Mouse (Mus musculus) E14TG2a.4 (cell line): ENCODE measurements around the gene Cast.

ENCODE experiments used
- H3K27me3 ChIP-seq: 2 replicates; pipeline ENCODE4 v1.6.1; 2014; ENCODE audit warnings: low read length, control low read depth; ENCODE audit not compliant: insufficient read depth
- H3K36me3 ChIP-seq: 2 replicates; pipeline ENCODE4 v1.6.1; 2014; ENCODE audit warnings: low read length, control low read depth; ENCODE audit not compliant: insufficient read depth
- H3K4me1 ChIP-seq: replicated peaks from 2 replicates; pipeline ENCODE4 v1.6.1; 2014; ENCODE audit warnings: low read depth, low read length, control low read depth
- H3K4me3 ChIP-seq: replicated peaks from 2 replicates; pipeline ENCODE4 v1.5.1; 2014; ENCODE audit warnings: mild to moderate bottlenecking, low read length
- H3K9me3 ChIP-seq: 2 replicates; pipeline ENCODE4 v1.6.1; 2014; ENCODE audit warnings: low read length, control low read depth
- CTCF ChIP-seq: conservative IDR thresholded peaks from 2 replicates; pipeline ENCODE4 v1.5.1; 2014; ENCODE audit warnings: low read length
- NANOG ChIP-seq: IDR thresholded peaks from 2 replicates; pipeline ENCODE4 v1.6.1; 2014; ENCODE audit warnings: borderline replicate concordance, low read length, mixed read lengths
- POU5F1 ChIP-seq: IDR thresholded peaks from 2 replicates; pipeline ENCODE4 v1.6.1; 2014; ENCODE audit warnings: low read length, borderline replicate concordance

Gene Cast

GRCm38 (mm10) chr13:74743219-74743618 lies 65.4 kb downstream of the Cast start:
- Histone ChIP-seq H3K4me1 (no peaks in the 10 kb centered on the region), H3K27me3 (no peaks in the 10 kb centered on the region), H3K4me3 (no peak overlapping the region), H3K36me3 (peaks cover 6% of the 10 kb centered on the region), H3K9me3 (no peaks in the 10 kb centered on the region)
- TF ChIP-seq NANOG (no peak), CTCF (no peak), POU5F1 (no peak)

- Histone ChIP-seq H3K4me1 (no peaks in the 10 kb centered on the region), H3K36me3 (peaks cover 30% of the 10 kb centered on the region), H3K4me3 (no peak overlapping the region), H3K27me3 (no peaks in the 10 kb centered on the region), H3K9me3 (no peaks in the 10 kb centered on the region)
- TF ChIP-seq CTCF (no peak), POU5F1 (no peak), NANOG (no peak)
Measured at GRCm38 (mm10) chr13:74736396-74736795, 72.2 kb downstream of the Cast start.

GRCm38 (mm10) chr13:74735834-74736233 lies 72.8 kb downstream of the Cast start:
- no peak for TF ChIP-seq CTCF
- TF ChIP-seq POU5F1: no peak
- no peak for TF ChIP-seq NANOG
- H3K36me3 ChIP-seq: peaks cover 32% of the 10 kb centered on the region
- no peaks in the 10 kb centered on the region for H3K4me1 ChIP-seq
- H3K27me3 ChIP-seq: no peaks in the 10 kb centered on the region
- no peaks in the 10 kb centered on the region for H3K9me3 ChIP-seq
- H3K4me3 ChIP-seq: no peak overlapping the region

GRCm38 (mm10) chr13:74733726-74734125 lies 74.9 kb downstream of the Cast start:
- TF ChIP-seq NANOG: no peak
- no peak for TF ChIP-seq POU5F1
- no peak for TF ChIP-seq CTCF
- H3K4me1 ChIP-seq: no peaks in the 10 kb centered on the region
- no peaks in the 10 kb centered on the region for H3K9me3 ChIP-seq
- H3K27me3 ChIP-seq: no peaks in the 10 kb centered on the region
- H3K36me3 ChIP-seq: peaks cover 35% of the 10 kb centered on the region
- H3K4me3 ChIP-seq: no peak overlapping the region

- H3K27me3 ChIP-seq: no peaks in the 10 kb centered on the region
- H3K4me1 ChIP-seq: no peaks in the 10 kb centered on the region
- peaks cover 27% of the 10 kb centered on the region for H3K36me3 ChIP-seq
- no peak for TF ChIP-seq CTCF
- TF ChIP-seq POU5F1: no peak
- no peak for TF ChIP-seq NANOG
- peaks cover 19% of the 10 kb centered on the region for H3K9me3 ChIP-seq
- no peak overlapping the region for H3K4me3 ChIP-seq
Measured at GRCm38 (mm10) chr13:74719002-74719401, 89.6 kb downstream of the Cast start.

GRCm38 (mm10) chr13:74696225-74696624 lies 112.4 kb downstream of the Cast start:
- TF ChIP-seq CTCF (no peak), NANOG (no peak), POU5F1 (no peak)
- H3K36me3 ChIP-seq: no peaks in the 10 kb centered on the region; the same call in 1 of the 2 replicates
- no peaks in the 10 kb centered on the region for H3K4me1 ChIP-seq
- no peak overlapping the region for H3K4me3 ChIP-seq
- no peaks in the 10 kb centered on the region for H3K27me3 ChIP-seq
- no peaks in the 10 kb centered on the region for H3K9me3 ChIP-seq

- H3K27me3 ChIP-seq: no peaks in the 10 kb centered on the region
- H3K36me3 ChIP-seq: no peaks in the 10 kb centered on the region; the same call in 1 of the 2 replicates
- H3K9me3 ChIP-seq: no peaks in the 10 kb centered on the region
- no peaks in the 10 kb centered on the region for H3K4me1 ChIP-seq
- TF ChIP-seq CTCF (no peak), POU5F1 (no peak), NANOG (no peak)
- H3K4me3 ChIP-seq: no peak overlapping the region
Measured at GRCm38 (mm10) chr13:74695497-74696193, 113.0 kb downstream of the Cast start.
